Mouse (Mus musculus) gastrocnemius, adult 18-20 months (tissue): ENCODE data around the gene Larp1b. TPM values are rescaled to one million over a fixed set of nuclear protein-coding genes. Genes with fewer than 3 reads are reported as not detected.
"Not testable (repeated sequence)": the region's sequence is repeated elsewhere in the genome, so short reads cannot be mapped to it uniquely, and the experiment has no call there.

Experiments used
- DNase-seq: peaks from one replicate; pipeline ENCODE4 v3.0.0; 2021; ENCODE audit warnings: low spot score
- long read RNA-seq, 2 experiments: library from polyadenylated mRNA; stranded (forward); transcript quantifications; one replicate each; pipeline ENCODE4 v2.0.0; 2021
- total RNA-seq, 2 experiments: library from RNA; stranded (reverse); gene quantifications; 2 replicates each; pipeline ENCODE4 v1.2.3; 2021

The Larp1b gene
- total RNA-seq: 10 to 100 TPM; 64.4 to 72.7 TPM
- long read RNA-seq, experiment 1, transcript Larp1b-202 (10 exons, 2,497 nt): major isoform, 36 of 96 reads
- long read RNA-seq, experiment 1, partial matches to known transcripts: 3 of 96 reads
- long read RNA-seq, experiment 1, other reads (novel, unspliced or antisense): 57 of 96 reads
- long read RNA-seq, experiment 2, transcript Larp1b-202 (10 exons, 2,497 nt): major isoform, 52 of 108 reads
- long read RNA-seq, experiment 2, partial matches to known transcripts: 6 of 108 reads
- long read RNA-seq, experiment 2, other reads (novel, unspliced or antisense): 50 of 108 reads

GRCm38 (mm10) chr3:40949170-40949902, at the start of gene Larp1b:
Gene Larp1b (plus strand): TSS chr3:40949828.
- peak; percentile 100 for DNase-seq

DNA sequence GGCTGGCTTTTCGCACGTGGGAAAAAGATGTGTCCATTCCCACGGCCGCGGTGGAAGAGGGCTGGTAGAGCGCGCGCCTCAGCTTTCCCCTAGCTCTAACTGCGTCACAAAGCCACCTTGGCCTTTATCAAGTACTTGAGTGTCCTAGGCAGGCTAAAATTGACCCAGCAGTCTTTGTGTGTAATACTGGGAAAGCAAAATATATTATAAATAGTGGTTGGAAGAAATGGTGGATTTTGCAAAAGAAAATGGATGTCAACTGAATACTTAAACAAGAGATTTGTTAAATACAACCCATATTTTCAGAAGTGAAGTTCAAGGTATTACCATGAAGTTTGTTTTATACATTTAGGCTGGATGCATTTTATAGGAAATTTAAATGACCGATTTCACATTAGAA, 47.2 kb upstream of the Larp1b start, which contains the start of gene 1700034I23Rik:
Gene 1700034I23Rik (minus strand): TSS at position 101 of the 400 bp plus-strand sequence.
- DNase-seq: not testable (repeated sequence)

- DNase-seq: no peak
These were observed 11.4 kb upstream of the Larp1b start for GRCm38 (mm10) chr3:40938189-40938588.

DNA sequence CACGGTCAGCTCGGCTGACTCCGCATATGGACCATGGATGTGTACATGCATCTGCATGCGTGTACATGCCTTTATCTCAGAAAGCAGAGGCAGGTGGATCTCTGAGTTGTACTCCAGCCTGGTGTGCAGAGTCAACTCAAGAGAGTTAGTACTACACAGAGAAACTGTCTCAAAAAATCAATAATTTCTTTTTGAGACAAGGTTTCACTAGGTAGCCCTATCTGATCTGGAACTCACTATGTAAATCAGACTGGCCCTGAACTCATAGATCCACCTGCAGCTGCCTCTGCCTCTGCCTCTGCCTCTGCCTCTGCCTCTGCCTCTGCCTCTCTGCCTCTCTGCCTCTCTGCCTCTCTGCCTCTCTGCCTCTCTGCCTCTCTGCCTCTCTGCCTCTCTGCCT, 11.0 kb upstream of the Larp1b start:
- DNase-seq: no peak

DNA sequence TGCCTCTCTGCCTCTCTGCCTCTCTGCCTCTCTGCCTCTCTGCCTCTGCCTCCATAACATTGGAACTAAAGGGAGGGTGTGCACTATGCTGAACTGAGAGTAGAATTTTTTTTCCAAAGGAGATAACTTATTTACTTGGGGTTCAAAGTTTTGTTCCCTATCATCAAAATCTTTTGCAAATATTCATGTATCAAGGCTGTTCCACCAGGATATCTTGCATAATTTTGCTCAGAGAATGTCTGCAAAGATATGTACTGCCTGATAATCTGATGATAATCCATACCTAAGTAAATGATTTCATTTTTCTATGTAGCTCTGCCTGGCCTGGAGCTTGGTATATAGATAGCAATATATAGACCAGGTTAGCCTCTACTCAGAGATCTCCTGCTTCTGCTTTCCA, 10.6 kb upstream of the Larp1b start:
- DNase-seq: no peak

GRCm38 (mm10) chr3:40949903-40950600, 424 bp downstream of the Larp1b start:
- peak; percentile 24 for DNase-seq

- peak; percentile 64 for DNase-seq
These were observed 1.1 kb downstream of the Larp1b start for GRCm38 (mm10) chr3:40950601-40951201.

GRCm38 (mm10) chr3:40951365-40951764, 1.7 kb downstream of the Larp1b start:
- no peak for DNase-seq

DNA sequence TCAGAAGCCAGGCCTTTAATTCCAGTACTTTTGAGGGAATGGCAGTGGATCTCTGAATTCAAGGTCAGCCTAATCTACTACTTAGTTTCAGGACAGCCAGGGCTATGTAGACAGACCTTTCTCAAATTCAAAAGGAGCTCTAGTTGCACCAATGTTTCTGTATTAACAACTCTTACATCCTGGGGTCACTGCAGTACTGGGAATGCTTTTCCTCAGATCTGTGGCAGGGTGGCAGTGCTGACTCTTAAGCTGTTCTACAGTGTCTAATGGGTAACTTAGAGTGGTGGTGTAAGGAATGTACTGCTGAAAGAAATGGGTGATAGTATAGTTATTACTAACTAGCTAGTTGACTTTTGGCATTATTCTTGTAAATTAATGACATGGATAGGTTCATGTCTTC, 3.0 kb downstream of the Larp1b start:
- no peak for DNase-seq

DNA sequence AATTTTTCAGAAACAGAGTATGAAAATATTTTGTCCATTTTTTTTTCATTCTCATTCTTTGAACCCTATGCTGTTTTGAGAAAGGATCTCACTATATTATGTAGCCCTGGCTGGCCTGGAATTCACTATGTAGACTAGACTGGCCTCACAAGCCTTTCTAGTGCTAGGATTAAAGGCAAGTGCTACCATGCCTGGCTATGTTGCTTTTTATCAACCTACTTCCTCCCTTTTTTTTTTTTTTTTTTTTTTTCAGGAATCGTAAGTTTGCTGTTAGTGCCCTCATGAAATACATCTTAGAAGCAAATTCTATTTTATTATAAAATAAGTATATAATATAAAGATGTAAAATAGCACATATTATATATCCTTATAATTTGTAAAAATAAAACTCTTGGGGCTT, 5.2 kb downstream of the Larp1b start:
- no peak for DNase-seq

DNA sequence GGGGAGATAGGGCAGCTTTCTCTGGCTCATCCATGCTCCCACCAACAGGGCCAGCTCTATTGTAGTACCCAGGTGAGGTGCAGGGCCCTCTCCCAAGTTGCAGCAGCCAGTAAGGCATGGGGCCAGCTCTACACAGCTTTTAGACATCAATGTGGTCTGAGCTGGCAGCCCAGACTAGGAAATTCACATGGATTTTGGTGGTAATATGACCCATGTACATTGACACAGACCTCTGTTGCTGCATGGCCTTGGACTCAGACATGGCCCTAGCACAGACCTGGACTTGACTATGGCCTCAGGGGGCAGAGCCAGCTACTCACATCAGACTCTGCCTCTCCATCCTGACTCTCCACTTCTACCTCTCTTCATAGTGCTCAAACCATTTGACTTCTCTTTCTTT, 9.2 kb downstream of the Larp1b start:
- no peak for DNase-seq

DNA sequence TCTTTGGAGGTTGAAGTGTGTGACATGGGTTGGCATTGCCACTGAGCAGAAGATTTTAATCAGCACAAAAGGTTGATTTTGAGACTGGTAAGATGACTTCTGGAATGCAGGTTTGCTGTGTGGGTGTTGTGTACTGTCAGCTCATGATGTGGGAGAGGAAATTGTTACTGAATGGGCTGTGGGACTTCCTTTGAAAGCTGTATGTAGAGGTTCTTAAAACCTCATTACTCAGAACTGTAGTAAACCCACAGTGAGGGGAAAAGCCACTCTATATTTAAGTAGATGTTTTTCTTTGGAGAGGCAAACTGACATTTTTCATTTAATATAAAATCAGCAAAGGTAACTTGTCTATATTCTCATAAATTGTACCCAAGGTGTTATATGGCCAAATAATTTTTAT, 31.1 kb downstream of the Larp1b start:
- no peak for DNase-seq

GRCm38 (mm10) chr3:40987539-40987938, 37.9 kb downstream of the Larp1b start:
- DNase-seq: no peak

DNA sequence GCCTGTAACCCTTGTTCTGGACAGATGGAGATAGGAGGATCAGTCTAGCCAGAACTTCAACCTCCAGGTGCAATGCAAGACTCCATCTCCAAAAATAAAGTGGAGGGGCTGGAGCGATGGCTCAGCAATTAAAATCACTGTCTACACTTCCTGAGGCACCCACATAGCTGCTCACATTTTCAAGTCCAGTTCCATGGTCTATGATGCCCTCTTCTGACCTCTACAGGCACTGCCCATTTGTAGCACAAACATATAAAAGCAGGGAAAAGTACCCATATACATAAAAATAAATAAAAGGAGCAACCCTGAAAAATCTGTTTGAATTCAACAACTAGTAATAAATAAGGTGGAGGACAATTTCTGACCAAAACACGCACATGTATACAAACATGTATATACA, 39.1 kb downstream of the Larp1b start:
- no peak for DNase-seq

DNA sequence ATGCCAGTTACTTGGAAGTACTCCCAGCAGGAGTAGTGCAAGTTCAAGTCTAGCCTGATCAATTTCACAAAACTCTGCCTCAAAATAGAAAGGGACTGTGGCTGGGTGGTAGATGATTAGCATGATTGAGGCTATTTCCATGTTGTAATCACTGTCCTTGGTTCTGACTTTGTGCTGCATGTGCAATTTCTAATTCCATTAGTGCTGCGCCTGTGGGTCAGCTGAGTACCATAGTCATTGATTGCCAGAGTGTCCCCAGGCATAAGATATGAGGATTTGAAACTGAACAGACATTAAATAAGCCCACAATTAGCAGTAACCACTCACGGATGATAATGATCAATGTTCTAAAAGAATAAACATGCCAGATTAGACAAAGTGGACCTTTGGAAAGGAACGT, 41.9 kb downstream of the Larp1b start:
- DNase-seq: no peak

- DNase-seq: no peak
These were observed 45.5 kb downstream of the Larp1b start for GRCm38 (mm10) chr3:40995161-40995560.

GRCm38 (mm10) chr3:41009315-41009714, 59.7 kb downstream of the Larp1b start:
- no peak for DNase-seq

- no peak for DNase-seq
These were observed 60.4 kb downstream of the Larp1b start for GRCm38 (mm10) chr3:41009990-41010389.

DNA sequence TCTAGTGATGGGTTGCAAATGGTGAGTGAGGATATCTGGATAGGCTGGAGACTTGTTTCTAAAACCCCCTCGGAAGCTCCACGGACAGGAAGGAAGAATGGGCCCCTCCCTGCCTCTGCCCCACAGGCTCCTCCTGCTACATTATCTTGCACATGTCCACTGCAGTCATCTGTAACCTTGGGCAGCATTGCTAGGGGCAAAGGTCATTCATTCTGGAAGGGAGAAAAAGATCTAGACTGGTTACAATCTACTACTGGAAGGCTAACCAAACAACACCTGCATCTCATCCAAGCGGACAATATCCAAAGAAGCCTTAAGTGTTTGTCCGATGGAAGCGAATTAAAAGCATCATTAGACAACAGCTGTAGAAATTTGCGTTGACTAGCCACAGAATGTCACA, 61.1 kb downstream of the Larp1b start:
- no peak for DNase-seq

DNA sequence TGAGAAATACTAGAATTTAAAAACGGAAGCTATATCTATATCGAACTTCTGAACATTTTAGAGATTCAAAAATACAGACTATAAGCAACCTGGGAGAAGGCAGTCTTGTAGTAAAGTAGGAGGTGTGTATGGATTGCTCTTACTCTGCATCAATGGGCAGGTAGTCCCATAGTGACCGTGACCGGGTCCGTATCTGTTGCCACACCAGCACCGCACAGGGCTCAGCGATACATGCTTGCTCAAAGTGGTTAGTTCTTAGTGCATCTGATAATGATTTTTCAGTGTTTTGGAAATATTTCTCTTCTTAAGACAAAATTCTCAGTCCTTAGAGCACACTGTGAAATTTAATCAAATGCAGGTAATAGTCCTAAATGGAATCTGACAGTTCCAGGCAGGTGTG, 62.8 kb downstream of the Larp1b start:
- no peak for DNase-seq

DNA sequence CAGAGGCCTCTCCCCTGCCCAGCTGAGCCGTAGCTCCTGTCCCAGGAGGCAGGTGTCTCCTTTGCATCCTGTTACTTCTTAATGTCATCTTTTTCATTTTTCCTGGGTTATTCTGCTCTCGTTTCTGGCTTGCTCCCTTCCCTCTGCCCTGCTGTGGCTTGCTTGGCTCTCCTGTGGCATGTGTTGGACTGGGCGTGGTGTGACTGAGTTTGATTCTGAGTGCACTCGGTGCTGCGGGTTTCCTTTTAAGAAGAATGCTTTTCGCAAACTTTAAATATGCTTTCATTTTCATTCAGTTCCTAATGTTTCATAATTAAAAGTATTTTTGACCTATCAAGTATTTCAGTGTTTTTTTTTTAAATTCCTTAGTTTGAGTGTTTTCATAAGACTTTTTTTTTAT, 65.3 kb downstream of the Larp1b start:
- DNase-seq: no peak

- DNase-seq: no peak
These were observed 68.5 kb downstream of the Larp1b start for GRCm38 (mm10) chr3:41018022-41018608.
